Comparison of ENCODE assay signal across 1 mouse cellular context in the genomic region with DNA sequence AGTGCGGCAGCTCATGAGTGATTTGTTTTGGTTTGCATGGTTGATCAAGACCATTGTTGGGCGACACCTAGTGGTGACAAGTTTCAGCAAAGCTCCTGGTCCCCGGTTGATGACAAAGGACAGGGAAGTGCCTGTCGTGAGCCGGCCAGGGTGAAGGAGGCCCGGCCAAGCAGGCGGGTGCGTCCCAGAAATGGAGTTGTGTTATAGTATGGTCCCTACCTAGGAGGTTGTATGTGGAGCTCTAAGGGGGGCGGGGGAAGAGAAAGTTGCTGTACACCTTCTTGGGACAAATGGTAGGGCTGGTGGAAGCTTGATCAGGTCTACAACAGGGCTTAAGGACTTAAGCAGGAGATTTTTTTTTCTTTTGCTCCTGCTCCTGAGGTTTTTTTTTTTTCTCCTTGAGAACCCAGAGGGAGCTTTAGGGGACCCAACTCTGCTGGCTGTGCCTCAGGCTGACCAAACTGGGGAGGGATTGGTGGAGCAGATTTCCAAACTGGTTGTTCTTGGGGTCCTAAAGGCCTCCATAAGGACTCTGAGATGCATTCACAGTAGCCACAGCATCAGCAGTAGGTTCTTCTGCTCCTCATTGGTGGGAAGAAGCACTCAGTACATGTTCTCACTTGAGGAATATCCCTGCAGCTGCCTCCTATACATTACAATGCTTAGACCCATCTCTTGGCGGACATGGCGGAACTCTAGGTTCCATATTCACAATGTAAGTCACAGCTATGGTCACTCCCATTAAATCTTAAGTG.
TF ChIP-seq lines count a peak whose summit lies in the region.

No protein-coding gene starts in this region.

TF ChIP-seq in myocyte, 11 proteins besides CTCF, POLR2A, EP300 and RAD21:
- TF ChIP-seq MYOD1 (IDR thresholded peaks at IDR 0.05; ENCODE audit: control insufficient read depth in 1 of 3, insufficient read length in 2 of 3, low read depth in 2 of 3) = no peak
- no peak for TF ChIP-seq TCF3 (IDR thresholded peaks at IDR 0.05; ENCODE audit: insufficient read length, low read depth)
- TF ChIP-seq E2F4 (IDR thresholded peaks at IDR 0.05; ENCODE audit: insufficient read depth) = no peak
- no peak for TF ChIP-seq REST (IDR thresholded peaks at IDR 0.05; ENCODE audit: insufficient read depth, insufficient read length)
- no peak for TF ChIP-seq CEBPB (IDR thresholded peaks at IDR 0.05; ENCODE audit: insufficient read depth, poor library complexity, severe bottlenecking)
- no peak for TF ChIP-seq SRF (IDR thresholded peaks at IDR 0.05; ENCODE audit: control insufficient read depth, insufficient read length, low read depth)
- TF ChIP-seq POLR2AphosphoS2 (IDR thresholded peaks at IDR 0.05; ENCODE audit: insufficient read length, low read depth) = no peak
- no peak for TF ChIP-seq MYOG (IDR thresholded peaks at IDR 0.05; ENCODE audit: control insufficient read depth in 1 of 3, insufficient read depth in 1 of 3, insufficient read length in 2 of 3, low read depth in 2 of 3)
- no peak for TF ChIP-seq TCF12 (IDR thresholded peaks at IDR 0.05; ENCODE audit: insufficient read depth, poor library complexity, severe bottlenecking)
- TF ChIP-seq MAX (IDR thresholded peaks at IDR 0.05; ENCODE audit: low read depth) = no peak
- TF ChIP-seq USF1 (IDR thresholded peaks at IDR 0.05; ENCODE audit: low read depth) = no peak
TF ChIP-seq in myocyte: peak in this region for 0.
